Mouse (Mus musculus) ES-Bruce4 (cell line): ENCODE results near the gene Lamp1. TPM values are rescaled to one million over a fixed set of nuclear protein-coding genes. Genes with fewer than 3 reads are reported as not detected.
A peak's percentile ranks its signal among the peaks of the same experiment; 100 is the strongest.

Source experiments
- H3K27ac ChIP-seq: 2 replicates; pipeline ENCODE4 v1.5.1; 2012; ENCODE audit warnings: low read length, inconsistent platforms; ENCODE audit not compliant: insufficient read depth
- H3K27me3 ChIP-seq: 2 replicates; pipeline ENCODE4 v1.6.1; 2012; ENCODE audit warnings: mild to moderate bottlenecking, low read length, inconsistent platforms; ENCODE audit not compliant: control insufficient read depth, poor library complexity, insufficient read depth, severe bottlenecking
- H3K36me3 ChIP-seq: 2 replicates; pipeline ENCODE4 v1.6.1; 2012; ENCODE audit warnings: inconsistent platforms, mild to moderate bottlenecking, low read length, moderate library complexity; ENCODE audit not compliant: control insufficient read depth, poor library complexity, insufficient read depth, severe bottlenecking
- H3K4me1 ChIP-seq: one replicate; pipeline ENCODE4 v1.8.1; 2011; ENCODE audit warnings: low read length; ENCODE audit not compliant: control insufficient read depth, insufficient read depth
- H3K4me3 ChIP-seq: 2 replicates; pipeline ENCODE4 v1.5.1; 2011; ENCODE audit warnings: low read depth, mild to moderate bottlenecking, low read length
- H3K9ac ChIP-seq: 2 replicates; pipeline ENCODE4 v1.6.1; 2012; ENCODE audit warnings: low read depth, mild to moderate bottlenecking, inconsistent platforms; ENCODE audit not compliant: poor library complexity, severe bottlenecking
- H3K9me3 ChIP-seq: replicated peaks from 2 replicates; pipeline ENCODE4 v1.6.1; 2012; ENCODE audit warnings: mild to moderate bottlenecking, low read length, inconsistent platforms; ENCODE audit not compliant: control insufficient read depth, poor library complexity, insufficient read depth, severe bottlenecking
- CTCF ChIP-seq: IDR thresholded peaks from one replicate; pipeline ENCODE4 v1.8.1; 2011; ENCODE audit warnings: low read depth, low read length
- EP300 ChIP-seq: IDR thresholded peaks from 2 replicates; pipeline ENCODE4 v1.6.1; 2011; ENCODE audit warnings: low read depth, low read length; ENCODE audit not compliant: insufficient read depth
- POLR2A ChIP-seq: IDR thresholded peaks from one replicate; pipeline ENCODE4 v1.8.1; 2011; ENCODE audit warnings: low read length; ENCODE audit not compliant: insufficient read depth
- polyA plus RNA-seq: library from polyadenylated mRNA; stranded (reverse); fragments of >200 nt; gene quantifications from 2 replicates; pipeline ENCODE4 v1.2.4, GENCODE M21; 2011; ENCODE audit warnings: low read depth; ENCODE audit not compliant: missing spikeins, insufficient read depth, insufficient read length

Gene Lamp1
- 231 and 247 TPM in 2 replicates for polyA plus RNA-seq

- no peaks in the 10 kb centered on the region for H3K27me3 ChIP-seq
- no peaks in the 10 kb centered on the region for H3K4me1 ChIP-seq
- TF ChIP-seq POLR2A (no peak), EP300 (peak; percentile 92; the same call in 1 of the 2 replicates)
- no peaks in the 10 kb centered on the region for H3K9me3 ChIP-seq
- no peak within 1 kb of the TSS for H3K27ac ChIP-seq
- H3K4me3 ChIP-seq: peak within 1 kb of the TSS; percentile 91
- peak within 1 kb of the TSS; percentile 93 for H3K9ac ChIP-seq
- H3K36me3 ChIP-seq: peaks cover 4% of the 10 kb centered on the region
Observed at GRCm38 (mm10) chr8:13158718-13159376, at the start of gene Lamp1. Gene Lamp1 (plus strand): TSS chr8:13159161.

- Histone ChIP-seq H3K9me3 (no peaks in the 10 kb centered on the region), H3K9ac (no peak overlapping the region), H3K36me3 (no peaks in the 10 kb centered on the region), H3K27me3 (no peaks in the 10 kb centered on the region), H3K4me1 (no peaks in the 10 kb centered on the region), H3K4me3 (no peak overlapping the region), H3K27ac (no peak overlapping the region)
- TF ChIP-seq CTCF (no peak), EP300 (no peak), POLR2A (no peak)
Observed at GRCm38 (mm10) chr8:13109416-13109960, 49.5 kb upstream of the Lamp1 start.

DNA sequence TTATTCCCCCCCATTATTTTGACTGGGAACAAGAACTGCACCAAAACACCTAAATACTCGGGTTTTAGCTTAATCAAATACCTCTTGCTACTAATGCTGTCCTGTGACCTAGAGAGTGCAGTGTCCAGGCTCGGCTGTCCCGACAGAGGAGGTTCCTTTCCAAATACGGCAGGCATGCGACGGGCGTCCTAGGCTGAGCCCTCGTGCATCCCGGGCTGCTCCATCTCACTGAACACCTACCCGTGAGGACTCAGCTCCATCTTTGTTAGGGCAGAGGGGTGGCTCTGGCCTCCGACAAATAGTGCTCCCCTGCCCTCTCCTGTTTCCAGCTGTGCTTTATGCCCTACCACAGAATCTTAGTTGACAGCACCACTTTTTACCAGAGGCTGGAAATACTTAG, 47.0 kb upstream of the Lamp1 start:
- H3K36me3 ChIP-seq: no peaks in the 10 kb centered on the region
- no peaks in the 10 kb centered on the region for H3K4me1 ChIP-seq
- no peaks in the 10 kb centered on the region for H3K27me3 ChIP-seq
- no peaks in the 10 kb centered on the region for H3K9me3 ChIP-seq
- H3K4me3 ChIP-seq: no peak overlapping the region
- H3K9ac ChIP-seq: no peak overlapping the region
- no peak for TF ChIP-seq POLR2A
- no peak for TF ChIP-seq CTCF
- TF ChIP-seq EP300: no peak
- no peak overlapping the region for H3K27ac ChIP-seq

DNA sequence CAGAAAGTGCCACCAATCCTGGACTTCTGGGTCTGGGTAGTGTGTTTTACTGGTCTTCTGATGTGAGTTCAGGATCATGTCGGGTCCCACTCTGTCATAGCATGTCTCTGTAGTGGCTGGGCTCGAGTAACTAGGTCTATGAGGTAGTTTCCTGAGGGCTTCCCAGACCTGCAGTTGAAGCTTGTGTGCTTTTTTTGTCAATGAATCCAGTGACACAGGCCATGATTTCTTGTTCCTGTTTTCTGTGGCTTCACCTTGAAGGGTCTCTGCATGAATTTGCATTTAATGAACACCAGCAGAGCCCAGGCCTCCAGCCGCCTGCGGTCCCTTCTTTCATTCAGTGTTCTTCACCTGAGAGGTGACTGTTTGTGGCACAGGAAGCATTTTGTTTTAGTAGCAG, 45.7 kb upstream of the Lamp1 start:
- H3K9ac ChIP-seq: no peak overlapping the region
- H3K9me3 ChIP-seq: no peaks in the 10 kb centered on the region
- H3K27ac ChIP-seq: no peak overlapping the region
- no peaks in the 10 kb centered on the region for H3K4me1 ChIP-seq
- no peak overlapping the region for H3K4me3 ChIP-seq
- no peaks in the 10 kb centered on the region for H3K27me3 ChIP-seq
- TF ChIP-seq POLR2A: no peak
- TF ChIP-seq CTCF: no peak
- no peak for TF ChIP-seq EP300
- H3K36me3 ChIP-seq: no peaks in the 10 kb centered on the region

DNA sequence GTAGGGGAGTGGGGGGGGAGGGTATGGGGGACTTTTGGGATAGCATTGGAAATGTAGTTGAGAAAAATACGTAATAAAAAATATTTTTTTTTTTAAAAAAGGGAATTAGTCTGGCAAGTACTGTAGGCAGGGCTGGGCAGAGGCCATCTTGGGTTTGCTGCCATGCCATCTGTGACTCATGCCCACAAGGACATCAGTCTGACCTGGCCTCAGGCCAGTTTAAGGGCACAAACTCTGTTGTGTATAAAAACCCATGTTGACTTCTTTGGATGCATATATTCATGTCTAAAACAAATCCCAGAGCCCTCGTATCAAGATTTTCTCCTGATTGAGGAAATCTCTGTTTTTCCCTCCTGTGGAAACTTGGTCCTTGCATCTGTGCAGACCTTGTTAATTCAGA, 41.9 kb upstream of the Lamp1 start:
- TF ChIP-seq CTCF (no peak), POLR2A (no peak), EP300 (no peak)
- Histone ChIP-seq H3K4me1 (no peaks in the 10 kb centered on the region), H3K36me3 (no peaks in the 10 kb centered on the region)

GRCm38 (mm10) chr8:13118516-13118915, 40.4 kb upstream of the Lamp1 start:
- TF ChIP-seq EP300 (no peak), CTCF (no peak), POLR2A (no peak)
- H3K27ac ChIP-seq: no peak overlapping the region
- H3K4me1 ChIP-seq: no peaks in the 10 kb centered on the region
- H3K36me3 ChIP-seq: no peaks in the 10 kb centered on the region
- no peaks in the 10 kb centered on the region for H3K9me3 ChIP-seq
- H3K9ac ChIP-seq: no peak overlapping the region
- H3K4me3 ChIP-seq: no peak overlapping the region
- no peaks in the 10 kb centered on the region for H3K27me3 ChIP-seq

More for the DNA sequence above, 41.9 kb upstream of the Lamp1 start:
- Histone ChIP-seq H3K27me3 (no peaks in the 10 kb centered on the region), H3K4me3 (no peak overlapping the region), H3K9ac (no peak overlapping the region), H3K27ac (no peak overlapping the region), H3K9me3 (no peaks in the 10 kb centered on the region)
